Mouse (Mus musculus) lung, postnatal 0 days (tissue): Measurements from ENCODE around the gene Sf3b6.

ENCODE experiments used
- CTCF ChIP-seq: IDR thresholded peaks from 2 replicates; pipeline ENCODE4 v1.5.1; 2016; ENCODE audit warnings: antibody characterized with exemption, mild to moderate bottlenecking
- EP300 ChIP-seq: IDR thresholded peaks from 2 replicates; pipeline ENCODE4 v1.6.1; 2016; ENCODE audit warnings: antibody characterized with exemption, mild to moderate bottlenecking, control low read depth

GRCm38 (mm10) chr12:4811036-4811435 lies 6.3 kb upstream of the Sf3b6 start:
- TF ChIP-seq CTCF = no peak
- TF ChIP-seq EP300 = no peak
